Comparison of ENCODE assay signal across 11 mouse cellular contexts in the genomic region with DNA sequence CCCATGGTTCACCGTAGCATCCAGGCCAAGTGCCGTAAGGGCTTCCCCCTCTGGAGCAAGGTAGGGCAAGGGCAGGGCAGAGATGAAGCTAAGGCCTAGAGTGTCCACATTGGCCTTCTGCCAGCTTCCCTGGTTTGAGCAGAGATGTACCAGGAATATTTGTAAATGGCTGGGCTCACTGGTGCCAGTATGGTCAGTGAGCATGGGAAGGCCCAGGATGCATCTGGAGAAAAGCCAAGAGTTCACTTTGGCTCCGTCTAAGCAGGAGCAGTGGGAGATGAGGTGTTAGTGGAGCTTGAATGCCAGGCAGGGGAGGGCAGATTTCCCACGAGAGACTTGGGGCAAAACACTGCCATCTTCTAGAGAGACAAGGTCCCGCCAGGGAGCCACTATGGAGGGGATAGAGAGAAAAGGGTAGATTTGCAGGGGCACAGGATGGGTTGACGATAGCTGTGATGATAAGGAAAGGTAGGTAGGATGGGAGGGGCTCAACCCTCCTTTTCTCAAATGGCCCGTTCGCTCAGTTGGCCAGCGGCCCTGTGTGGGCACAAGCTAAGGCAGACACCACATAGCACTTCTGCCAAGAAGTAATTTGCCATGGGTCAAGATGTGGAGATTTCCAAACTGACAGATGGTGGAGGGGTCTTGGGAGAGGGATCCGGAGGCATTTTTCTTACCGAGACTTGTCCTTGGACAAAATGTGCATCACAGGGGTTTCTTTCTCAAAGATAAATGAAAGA.
A peak's percentile ranks its signal among the peaks of the same experiment; 100 is the strongest.
DNase-seq lines count a peak whose midpoint lies in the region; ATAC-seq and TF ChIP-seq lines count a peak whose summit lies in the region.
"Had no signal": no experiment of that assay in that cellular context is flagged by ENCODE, and none has a peak within 500 bp of the region (broad histone marks: within the 10 kb centered on the region; RNA-seq: fewer than 3 reads in every experiment).

No protein-coding gene starts in this region.

- 84% methylated on average over 11 of the region's 11 CpGs for WGBS in kidney, adult 2 months

- TF ChIP-seq POLR2A in kidney, adult 2 months (IDR thresholded peaks at IDR 0.05; ENCODE audit: low read depth, low read length): no peak

- DNase-seq in kidney, adult 2 months: peak; percentile 61
- DNase-seq in kidney, postnatal 4 days: no peak
- peak; percentile 5 for DNase-seq in NIH3T3 (ENCODE audit: low read depth)
- peak; percentile 79 to 85 for DNase-seq in cerebellum, postnatal 25 days
- DNase-seq in thymus, postnatal 25 days: no peak
- no peak for DNase-seq in gastrocnemius, adult 2 months
- DNase-seq: liver, postnatal 0 days; right cerebral cortex, postnatal 4 days had no signal

- no peak for TF ChIP-seq CTCF in kidney, adult 2 months (conservative IDR thresholded peaks at IDR 0.05; ENCODE audit: insufficient read depth, insufficient read length, low read depth, low read length)
- no peak for TF ChIP-seq CTCF in gastrocnemius, adult 2 months (IDR thresholded peaks at IDR 0.05)

- intact Hi-C loops in gastrocnemius, adult 2 months (cut with DNase I): no loop called here

- no peak overlapping the region for H3K4me3 ChIP-seq in kidney, adult 2 months (ENCODE audit: insufficient read depth, low read depth, low read length)
- no peak overlapping the region for H3K4me3 ChIP-seq in gastrocnemius, adult 2 months
- H3K4me3 ChIP-seq: embryonic facial prominence, embryonic 15.5 days; heart, embryonic 12.5 days had no signal

- no peaks in the 10 kb centered on the region for H3K36me3 ChIP-seq in kidney, adult 2 months (ENCODE audit: control insufficient read depth, insufficient read depth, low read length)
- H3K36me3 ChIP-seq: embryonic facial prominence, embryonic 15.5 days; heart, embryonic 12.5 days had no signal

- H3K4me1 ChIP-seq in kidney, adult 2 months (ENCODE audit: control insufficient read depth, insufficient read depth, low read length): peaks cover 8% of the 10 kb centered on the region; the same call in 1 of the 2 replicates

- H3K27me3 ChIP-seq in kidney, adult 2 months (replicated peaks; ENCODE audit: control insufficient read depth, insufficient read depth, low read length): no peaks in the 10 kb centered on the region
- H3K27me3 ChIP-seq: embryonic facial prominence, embryonic 15.5 days had no signal

- H3K27ac ChIP-seq in kidney, adult 2 months (ENCODE audit: insufficient read depth, low read depth, low read length): no peak overlapping the region
- H3K27ac ChIP-seq in gastrocnemius, adult 2 months: no peak overlapping the region
- H3K27ac ChIP-seq: embryonic facial prominence, embryonic 15.5 days had no signal

- peak; percentile 57 for ATAC-seq in cerebellum, adult (ENCODE audit: insufficient number of reproducible peaks, low FRiP score, low TSS enrichment)
- ATAC-seq: liver, postnatal 0 days had no signal

Comparison
In these comparisons a context has a peak if more than half of its experiments do, and no peak if none do; other contexts are left out.
1. DNase-seq: peak in kidney, adult 2 months (single experiment), NIH3T3 (single experiment) and cerebellum, postnatal 25 days (2 of 2); none in kidney, postnatal 4 days (0 of 2), thymus, postnatal 25 days (single experiment) and gastrocnemius, adult 2 months (single experiment).